Mouse (Mus musculus): Measurements from ENCODE around the gene Cpz. TPM values are rescaled to one million over a fixed set of nuclear protein-coding genes. Genes with fewer than 3 reads are reported as not detected.

Cpz gene
- total RNA-seq (2012; rRNA removed) (not detected in 2 replicates), polyA plus RNA-seq (2012; ENCODE audit: insufficient read depth in 1 of 2, insufficient read length in 2 of 2, low read depth in 1 of 2, low replicate concordance in 2 of 2, missing spikeins in 1 of 2) (under 1 TPM in 1 of 2 experiments, not detected in 1; 0.10 TPM)

DNA sequence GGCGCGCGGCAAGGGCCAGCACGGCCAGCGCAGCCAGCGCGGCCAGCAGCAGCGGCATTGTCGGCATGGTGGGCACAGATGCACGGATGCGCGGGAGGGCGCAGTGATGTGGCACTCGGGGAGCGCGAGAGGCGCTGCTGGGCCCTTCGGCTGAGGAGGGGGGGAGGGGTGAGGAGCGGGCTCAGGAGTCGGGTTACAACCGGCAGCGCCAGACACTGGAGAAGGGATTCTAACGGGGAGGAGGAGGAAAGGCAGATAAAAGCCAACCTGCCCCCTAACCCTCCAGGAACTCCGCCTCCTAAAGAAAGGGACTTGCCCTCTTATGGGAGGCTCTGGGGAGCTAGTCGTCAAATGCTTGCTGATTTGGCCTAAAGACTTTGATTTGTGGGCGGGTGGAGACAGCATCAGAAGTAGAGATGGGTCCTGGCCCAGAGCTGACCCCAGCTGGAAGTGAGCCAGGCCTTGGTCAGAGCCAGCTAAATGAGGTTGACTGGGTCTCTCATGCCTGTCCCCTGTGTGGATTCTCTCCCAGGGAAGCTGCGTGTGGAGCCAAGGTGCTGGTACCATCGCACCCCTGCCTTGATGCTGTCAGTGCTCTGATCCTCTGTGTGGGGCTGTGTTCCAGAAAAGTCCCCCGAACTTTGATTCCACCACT, at the start of gene Cpz:
TSS of gene Cpz (minus strand) at position 230 of the 655 bp plus-strand sequence.
- Histone ChIP-seq H3K36me3 (ENCODE audit: control insufficient read depth in 1 of 2, insufficient read depth in 2 of 2, low read length in 2 of 2) (no peaks in the 10 kb centered on the region), H3K9ac (ENCODE audit: control insufficient read depth, low read depth, low read length, poor library complexity, severe bottlenecking) (no peak within 1 kb of the TSS), H3K9me3 (replicated peaks; ENCODE audit: insufficient read depth, low read length) (no peaks in the 10 kb centered on the region), H3K79me2 (ENCODE audit: control insufficient read depth, insufficient read depth, low read length, poor library complexity) (no peaks in the 10 kb centered on the region), H3K27ac (ENCODE audit: control insufficient read depth, low read depth, low read length) (no peak within 1 kb of the TSS), H3K4me1 (ENCODE audit: control insufficient read depth in 1 of 2, insufficient read depth in 2 of 2, low read length in 2 of 2) (no peaks in the 10 kb centered on the region), H3K4me3 (ENCODE audit: control insufficient read depth in 1 of 2, insufficient read depth in 1 of 2, low read depth in 2 of 2, low read length in 2 of 2) (no peak within 1 kb of the TSS), H3K27me3 (ENCODE audit: control insufficient read depth in 1 of 2, insufficient read depth in 2 of 2, low read length in 2 of 2) (no peaks in the 10 kb centered on the region)
- no peak for DNase-seq (ENCODE audit: low read depth, low spot score)
- TF ChIP-seq HCFC1 (IDR thresholded peaks at IDR 0.05; ENCODE audit: low read depth, low read length) (no peak), MAZ (IDR thresholded peaks at IDR 0.05; ENCODE audit: low read depth, low read length) (no peak), E2F4 (IDR thresholded peaks at IDR 0.05; ENCODE audit: borderline replicate concordance, low read depth, low read length) (no peak), KAT2A (conservative IDR thresholded peaks at IDR 0.05; ENCODE audit: low read depth, low read length) (no peak), ZMIZ1 (IDR thresholded peaks at IDR 0.05; ENCODE audit: low read depth, low read length) (no peak), POLR2AphosphoS2 (IDR thresholded peaks at IDR 0.05; ENCODE audit: low read length) (no peak), SIN3A (IDR thresholded peaks at IDR 0.05; ENCODE audit: low read length) (no peak), ZKSCAN1 (IDR thresholded peaks at IDR 0.05; ENCODE audit: low read depth, low read length) (no peak), POLR2AphosphoS5 (IDR thresholded peaks at IDR 0.05; ENCODE audit: borderline replicate concordance, low read depth, low read length) (no peak), UBTF (IDR thresholded peaks at IDR 0.05; ENCODE audit: borderline replicate concordance, insufficient read depth, low read depth, low read length) (no peak), POLR2A (IDR thresholded peaks at IDR 0.05; ENCODE audit: control insufficient read depth in 1 of 2, insufficient read depth in 1 of 2, low read depth in 1 of 2, low read length in 2 of 2, poor library complexity in 1 of 2) (no peak), USF2 (IDR thresholded peaks at IDR 0.05; ENCODE audit: borderline replicate concordance in 1 of 2, insufficient read depth in 1 of 2, low read depth in 1 of 2, low read length in 2 of 2) (no peak), ELF1 (IDR thresholded peaks at IDR 0.05; ENCODE audit: low read depth, low read length) (no peak), USF1 (IDR thresholded peaks at IDR 0.05; ENCODE audit: low read depth, low read length) (no peak), CTCF (IDR thresholded peaks at IDR 0.05 in 2 of 3, conservative IDR thresholded peaks at IDR 0.05 in 1 of 3; ENCODE audit: control insufficient read depth in 1 of 3, insufficient read depth in 1 of 3, low read depth in 2 of 3, low read length in 3 of 3, poor library complexity in 1 of 3, severe bottlenecking in 1 of 3) (no peak), CHD1 (IDR thresholded peaks at IDR 0.05; ENCODE audit: low read depth, low read length) (no peak), ZC3H11A (IDR thresholded peaks at IDR 0.05; ENCODE audit: low read depth, low read length) (no peak), MAFK (IDR thresholded peaks at IDR 0.05; ENCODE audit: borderline replicate concordance, low read depth, low read length) (no peak)

Data from MEL (cell line).